Mouse (Mus musculus): ENCODE measurements around the gene Plxdc2. TPM values are rescaled to one million over a fixed set of nuclear protein-coding genes. Genes with fewer than 3 reads are reported as not detected.
A peak's percentile ranks its signal among the peaks of the same experiment; 100 is the strongest.

The Plxdc2 gene
- total and polyA plus RNA-seq, 2 experiments: 0.09 to 0.55 TPM

GRCm38 (mm10) chr2:16364749-16365148, 8.6 kb downstream of the Plxdc2 start:
- H3K9ac ChIP-seq (ENCODE audit: low read depth, low read length): no peak overlapping the region
- no peaks in the 10 kb centered on the region for H3K36me3 ChIP-seq (ENCODE audit: control insufficient read depth, insufficient read depth, low read length)
- H3K4me3 ChIP-seq (ENCODE audit: insufficient read depth, low read depth, low read length): no peak overlapping the region
- DNase-seq (ENCODE audit: extremely low read depth, low read depth, low spot score): no peak
- no peaks in the 10 kb centered on the region; the same call in 1 of the 2 replicates for H3K4me1 ChIP-seq (ENCODE audit: control insufficient read depth, insufficient read depth, low read length)
- no peaks in the 10 kb centered on the region for H3K79me2 ChIP-seq (ENCODE audit: control insufficient read depth, insufficient read depth, low read length)
- no peak overlapping the region for H3K27ac ChIP-seq (replicated peaks; ENCODE audit: insufficient read depth, low read depth, low read length)
- TF ChIP-seq POLR2A (IDR thresholded peaks at IDR 0.05; ENCODE audit: extremely low read depth, insufficient read depth, low read length) (no peak), CTCF (IDR thresholded peaks at IDR 0.05; ENCODE audit: low read depth, low read length) (no peak)
- WGBS: 49% methylated on average over 1 of the region's 1 CpGs
- H3K27me3 ChIP-seq (ENCODE audit: control insufficient read depth, insufficient read depth, low read length): no peaks in the 10 kb centered on the region

- no peaks in the 10 kb centered on the region; the same call in 1 of the 2 replicates for H3K4me1 ChIP-seq (ENCODE audit: control insufficient read depth, insufficient read depth, low read length)
- H3K79me2 ChIP-seq (ENCODE audit: control insufficient read depth, insufficient read depth, low read length): no peaks in the 10 kb centered on the region
- TF ChIP-seq CTCF (IDR thresholded peaks at IDR 0.05; ENCODE audit: low read depth, low read length) (no peak), POLR2A (IDR thresholded peaks at IDR 0.05; ENCODE audit: extremely low read depth, insufficient read depth, low read length) (no peak)
- H3K9ac ChIP-seq (ENCODE audit: low read depth, low read length): no peak overlapping the region
- no peaks in the 10 kb centered on the region for H3K27me3 ChIP-seq (ENCODE audit: control insufficient read depth, insufficient read depth, low read length)
- H3K36me3 ChIP-seq (ENCODE audit: control insufficient read depth, insufficient read depth, low read length): no peaks in the 10 kb centered on the region
- 64% methylated on average over 4 of the region's 4 CpGs for WGBS
- H3K4me3 ChIP-seq (ENCODE audit: insufficient read depth, low read depth, low read length): no peak overlapping the region
- no peak overlapping the region for H3K27ac ChIP-seq (replicated peaks; ENCODE audit: insufficient read depth, low read depth, low read length)
- peak; percentile 50 for DNase-seq (ENCODE audit: extremely low read depth, low read depth, low spot score)
Observed at GRCm38 (mm10) chr2:16365830-16366401, 9.8 kb downstream of the Plxdc2 start.

- no peak for DNase-seq (ENCODE audit: extremely low read depth, low read depth, low spot score)
- no peak for TF ChIP-seq CTCF (IDR thresholded peaks at IDR 0.05; ENCODE audit: low read depth, low read length)
- TF ChIP-seq POLR2A (IDR thresholded peaks at IDR 0.05; ENCODE audit: extremely low read depth, insufficient read depth, low read length): no peak
- no peaks in the 10 kb centered on the region for H3K79me2 ChIP-seq (ENCODE audit: control insufficient read depth, insufficient read depth, low read length)
- no peak overlapping the region for H3K9ac ChIP-seq (ENCODE audit: low read depth, low read length)
- H3K4me3 ChIP-seq (ENCODE audit: insufficient read depth, low read depth, low read length): no peak overlapping the region
- WGBS: 86% methylated on average over 1 of the region's 1 CpGs
- no peak overlapping the region for H3K27ac ChIP-seq (replicated peaks; ENCODE audit: insufficient read depth, low read depth, low read length)
- no peaks in the 10 kb centered on the region for H3K4me1 ChIP-seq (ENCODE audit: control insufficient read depth, insufficient read depth, low read length)
- no peaks in the 10 kb centered on the region for H3K27me3 ChIP-seq (ENCODE audit: control insufficient read depth, insufficient read depth, low read length)
- no peaks in the 10 kb centered on the region for H3K36me3 ChIP-seq (ENCODE audit: control insufficient read depth, insufficient read depth, low read length)
Observed at GRCm38 (mm10) chr2:16370419-16370818, 14.3 kb downstream of the Plxdc2 start.

- Histone ChIP-seq H3K4me1 (ENCODE audit: control insufficient read depth, insufficient read depth, low read length) (no peaks in the 10 kb centered on the region), H3K27me3 (ENCODE audit: control insufficient read depth, insufficient read depth, low read length) (no peaks in the 10 kb centered on the region), H3K27ac (replicated peaks; ENCODE audit: insufficient read depth, low read depth, low read length) (no peak overlapping the region), H3K9ac (ENCODE audit: low read depth, low read length) (no peak overlapping the region), H3K79me2 (ENCODE audit: control insufficient read depth, insufficient read depth, low read length) (no peaks in the 10 kb centered on the region), H3K36me3 (ENCODE audit: control insufficient read depth, insufficient read depth, low read length) (no peaks in the 10 kb centered on the region), H3K4me3 (ENCODE audit: insufficient read depth, low read depth, low read length) (no peak overlapping the region)
- DNase-seq (ENCODE audit: extremely low read depth, low read depth, low spot score): no peak
- no peak for TF ChIP-seq POLR2A (IDR thresholded peaks at IDR 0.05; ENCODE audit: extremely low read depth, insufficient read depth, low read length)
- TF ChIP-seq CTCF (IDR thresholded peaks at IDR 0.05; ENCODE audit: low read depth, low read length): no peak
Observed at GRCm38 (mm10) chr2:16374288-16374687, 18.2 kb downstream of the Plxdc2 start.

GRCm38 (mm10) chr2:16386206-16386605, 30.1 kb downstream of the Plxdc2 start:
- 41% methylated on average over 1 of the region's 1 CpGs for WGBS
- no peak for DNase-seq (ENCODE audit: extremely low read depth, low read depth, low spot score)
- TF ChIP-seq CTCF (IDR thresholded peaks at IDR 0.05; ENCODE audit: low read depth, low read length) (no peak), POLR2A (IDR thresholded peaks at IDR 0.05; ENCODE audit: extremely low read depth, insufficient read depth, low read length) (no peak)
- H3K79me2 ChIP-seq (ENCODE audit: control insufficient read depth, insufficient read depth, low read length): no peaks in the 10 kb centered on the region
- no peaks in the 10 kb centered on the region for H3K4me1 ChIP-seq (ENCODE audit: control insufficient read depth, insufficient read depth, low read length)
- no peak overlapping the region for H3K9ac ChIP-seq (ENCODE audit: low read depth, low read length)
- H3K4me3 ChIP-seq (ENCODE audit: insufficient read depth, low read depth, low read length): no peak overlapping the region
- no peaks in the 10 kb centered on the region for H3K36me3 ChIP-seq (ENCODE audit: control insufficient read depth, insufficient read depth, low read length)
- no peaks in the 10 kb centered on the region for H3K27me3 ChIP-seq (ENCODE audit: control insufficient read depth, insufficient read depth, low read length)
- no peak overlapping the region for H3K27ac ChIP-seq (replicated peaks; ENCODE audit: insufficient read depth, low read depth, low read length)

GRCm38 (mm10) chr2:16386692-16387091, 30.6 kb downstream of the Plxdc2 start:
- H3K4me1 ChIP-seq (ENCODE audit: control insufficient read depth, insufficient read depth, low read length): no peaks in the 10 kb centered on the region
- no peaks in the 10 kb centered on the region for H3K79me2 ChIP-seq (ENCODE audit: control insufficient read depth, insufficient read depth, low read length)
- no peak overlapping the region for H3K4me3 ChIP-seq (ENCODE audit: insufficient read depth, low read depth, low read length)
- H3K36me3 ChIP-seq (ENCODE audit: control insufficient read depth, insufficient read depth, low read length): no peaks in the 10 kb centered on the region
- H3K27me3 ChIP-seq (ENCODE audit: control insufficient read depth, insufficient read depth, low read length): no peaks in the 10 kb centered on the region
- TF ChIP-seq CTCF (IDR thresholded peaks at IDR 0.05; ENCODE audit: low read depth, low read length) (no peak), POLR2A (IDR thresholded peaks at IDR 0.05; ENCODE audit: extremely low read depth, insufficient read depth, low read length) (no peak)
- DNase-seq (ENCODE audit: extremely low read depth, low read depth, low spot score): no peak
- no peak overlapping the region for H3K27ac ChIP-seq (replicated peaks; ENCODE audit: insufficient read depth, low read depth, low read length)
- H3K9ac ChIP-seq (ENCODE audit: low read depth, low read length): no peak overlapping the region

Measured in liver, adult 2 months (tissue).